Mouse (Mus musculus) testis, postnatal 14 days (tissue): Measurements from ENCODE around the gene 1700029I15Rik.
A peak's percentile ranks its signal among the peaks of the same experiment; 100 is the strongest.

ENCODE experiments used
- DNase-seq: peaks from one replicate; pipeline ENCODE4 v3.0.0; 2021; ENCODE audit warnings: low spot score

The 1700029I15Rik gene

DNA sequence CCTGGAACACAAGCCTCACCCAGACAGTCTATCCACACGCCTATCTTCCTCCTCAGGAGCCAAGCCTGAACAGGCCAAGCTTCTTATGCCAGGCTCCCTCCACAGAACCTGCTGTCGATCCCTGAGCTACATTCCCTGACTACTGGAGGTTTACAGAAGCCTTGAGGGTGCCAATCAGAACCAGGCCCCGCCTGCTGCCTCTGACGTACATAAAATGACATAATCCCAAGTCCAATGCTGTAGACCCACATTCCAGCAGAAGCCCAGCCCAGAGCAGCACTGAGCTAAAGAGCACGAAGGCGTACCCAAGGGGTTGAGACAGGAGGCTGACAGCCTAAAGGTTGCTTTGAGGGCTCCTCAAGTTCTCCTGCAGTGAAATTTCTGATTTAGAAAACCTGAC lies 45.5 kb downstream of the 1700029I15Rik start:
- peak; percentile 29 for DNase-seq

DNA sequence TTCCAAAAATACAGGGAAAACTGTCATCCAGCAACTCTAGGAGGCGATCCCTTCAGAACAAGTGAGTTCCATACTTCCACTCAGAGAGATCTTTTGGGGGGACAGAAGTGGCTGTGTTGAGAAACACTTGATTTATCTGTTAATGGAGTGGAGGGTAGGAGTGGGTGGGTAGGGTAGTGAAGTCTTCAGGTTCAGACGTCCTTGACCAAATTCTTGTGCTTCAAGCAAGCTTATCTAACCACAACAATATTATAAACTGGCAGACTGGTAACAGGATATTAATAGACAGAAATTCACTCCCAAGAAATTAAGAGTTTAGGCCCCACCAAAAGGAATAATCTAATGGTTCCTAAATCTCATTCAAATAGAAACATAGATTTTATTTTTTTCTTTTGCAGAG lies 47.8 kb downstream of the 1700029I15Rik start:
- DNase-seq: no peak

DNA sequence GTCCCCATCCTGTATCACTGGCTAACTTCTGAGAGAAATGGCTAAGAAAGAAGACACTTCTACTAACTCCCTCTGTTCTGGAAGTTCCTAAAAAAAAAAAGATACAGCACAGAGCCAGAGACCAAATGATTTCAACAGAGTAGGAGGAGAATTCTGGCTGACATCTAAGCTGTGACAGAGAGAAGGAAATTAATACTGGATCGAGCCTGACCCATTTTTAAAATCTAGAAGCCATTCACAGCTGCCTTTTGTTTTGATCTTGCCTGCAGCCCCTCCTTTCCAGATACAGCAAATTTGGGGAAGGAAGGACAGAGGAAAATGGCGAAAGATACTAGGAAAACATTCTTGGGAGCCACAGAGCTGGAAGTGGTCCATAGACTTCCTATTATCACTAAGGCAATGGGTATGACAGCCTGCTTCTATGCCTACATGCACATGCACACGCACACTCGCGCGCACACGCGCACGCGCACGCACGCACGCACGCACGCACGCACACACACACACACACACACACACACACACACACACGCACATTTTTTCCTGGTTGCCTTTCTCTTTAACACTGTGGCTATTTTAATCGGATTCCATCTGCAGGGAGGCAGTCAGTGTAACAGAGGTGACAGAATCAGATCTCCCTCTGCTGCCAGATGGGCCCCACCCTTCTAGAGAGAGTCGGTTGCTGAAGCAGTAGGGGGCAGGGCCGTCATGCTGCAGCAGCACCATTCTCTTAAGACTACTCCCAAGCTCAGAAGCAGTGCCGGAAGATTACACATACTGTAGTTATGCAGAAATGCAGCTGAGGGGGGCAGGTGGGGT lies 48.6 kb downstream of the 1700029I15Rik start:
- DNase-seq: peak; percentile 45

DNA sequence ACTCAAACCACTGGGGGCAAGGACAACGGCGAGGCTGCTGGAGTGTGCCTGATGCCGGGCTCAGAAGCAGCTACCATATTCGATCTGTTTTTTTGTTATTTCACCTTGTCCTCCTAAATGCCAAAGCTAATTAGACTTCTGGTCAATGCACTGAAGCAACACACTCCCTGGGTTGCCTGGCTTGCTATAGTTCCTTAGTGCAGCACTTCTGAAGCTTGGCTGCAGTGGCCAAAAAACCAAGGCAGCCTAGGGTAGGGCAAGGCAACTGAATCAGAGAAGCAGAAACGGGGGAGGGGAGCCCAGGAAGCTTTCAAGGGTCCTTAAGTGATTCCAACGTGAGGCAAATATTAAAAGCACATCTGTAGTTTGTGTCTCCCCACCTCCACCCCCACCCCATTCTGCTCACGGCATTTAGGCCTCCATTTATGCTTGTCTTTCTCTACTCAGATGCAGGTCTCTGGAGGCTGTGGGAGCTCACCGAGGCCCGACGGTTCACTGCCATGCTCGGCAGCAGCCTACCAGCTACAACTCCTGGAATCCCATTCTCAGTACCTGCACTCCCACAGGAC lies 49.4 kb downstream of the 1700029I15Rik start:
- no peak for DNase-seq

DNA sequence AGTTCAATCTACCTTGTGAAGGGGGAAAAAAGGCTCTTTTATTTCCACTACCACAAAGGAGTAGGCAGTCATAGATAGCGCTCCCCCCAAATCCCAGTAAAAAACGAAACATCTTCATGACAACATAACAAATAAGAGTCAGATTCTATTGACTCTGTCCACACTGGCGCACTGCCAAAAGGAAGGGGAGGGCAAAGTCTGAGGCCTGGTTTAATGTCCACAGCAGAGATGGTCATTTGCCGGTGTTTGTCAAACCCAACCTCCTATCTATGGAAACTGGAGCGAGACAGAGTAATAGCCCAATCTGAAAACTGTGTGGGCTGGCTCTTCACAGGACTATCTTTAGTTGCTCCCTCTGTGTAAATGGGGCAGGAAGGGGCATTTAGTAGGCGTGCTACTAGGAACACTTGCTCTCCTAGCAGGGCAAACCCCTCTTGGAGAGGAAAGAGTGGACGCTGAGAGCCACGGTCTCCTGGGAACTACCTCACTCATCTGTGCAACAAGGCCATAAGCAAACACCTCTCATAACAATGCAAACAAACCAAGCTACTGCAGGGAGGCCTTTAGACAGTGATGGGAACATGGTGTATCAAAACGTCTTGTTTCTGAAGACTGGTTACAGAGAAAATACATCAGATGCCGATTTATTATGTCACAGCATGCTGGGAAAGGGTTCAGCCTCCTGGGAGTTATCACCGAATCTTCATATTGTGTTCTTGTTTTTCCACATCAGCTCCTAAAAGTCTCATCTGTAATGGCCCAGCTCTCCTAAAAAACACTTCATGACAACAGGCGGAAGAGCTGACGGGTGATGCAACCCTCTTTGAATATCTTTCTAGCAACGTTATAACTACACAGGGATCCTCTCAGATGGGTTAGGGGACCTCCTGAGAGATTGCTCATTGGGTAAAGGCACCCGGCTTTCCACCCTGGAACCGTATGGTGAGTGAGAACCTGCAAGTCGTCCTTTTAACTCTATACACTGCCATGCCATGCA lies 50.3 kb downstream of the 1700029I15Rik start:
- DNase-seq: peak; percentile 68

DNA sequence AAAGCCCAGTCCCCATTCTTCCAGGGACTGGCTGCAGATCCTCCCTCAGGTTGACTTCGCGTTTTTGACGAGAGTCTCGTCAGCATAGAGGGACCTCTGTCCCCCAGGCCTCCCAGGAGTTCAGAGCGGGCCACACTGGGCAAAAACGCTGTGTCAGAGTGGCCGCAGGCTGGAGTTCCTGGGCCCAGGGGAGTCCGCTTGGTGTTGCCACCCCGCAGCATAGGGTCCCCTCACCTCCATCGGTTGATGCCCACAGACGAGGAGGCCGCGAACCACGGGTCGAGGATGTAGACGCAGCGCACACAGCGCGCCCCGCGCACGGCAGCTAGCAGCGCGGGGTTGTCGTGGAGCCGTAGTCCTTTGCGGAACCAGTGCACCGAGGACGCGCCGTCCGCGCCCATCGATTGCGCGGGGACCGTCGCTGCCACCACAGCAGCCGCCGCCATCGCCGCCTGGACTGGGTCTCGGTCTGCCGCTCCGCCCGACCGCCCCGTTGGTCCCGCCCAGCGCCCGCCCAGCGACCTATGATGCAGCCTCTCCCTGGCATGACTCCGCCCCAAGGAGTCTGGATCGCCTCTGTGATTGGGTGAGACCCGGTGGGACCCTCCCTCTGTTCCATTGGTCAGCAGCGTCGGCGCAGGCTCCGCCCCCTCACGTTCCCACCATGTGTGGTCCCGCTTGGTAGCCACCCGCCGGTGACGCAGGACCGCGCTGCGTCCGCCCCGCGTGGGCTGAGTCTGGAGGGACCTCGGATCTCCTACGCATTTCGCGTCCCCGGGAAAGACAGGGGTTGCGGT lies 51.4 kb downstream of the 1700029I15Rik start, which contains the start of gene Cry2:
TSS of gene Cry2 (minus strand) at position 466 of the 797 bp plus-strand sequence.
- DNase-seq: peak; percentile 99

DNA sequence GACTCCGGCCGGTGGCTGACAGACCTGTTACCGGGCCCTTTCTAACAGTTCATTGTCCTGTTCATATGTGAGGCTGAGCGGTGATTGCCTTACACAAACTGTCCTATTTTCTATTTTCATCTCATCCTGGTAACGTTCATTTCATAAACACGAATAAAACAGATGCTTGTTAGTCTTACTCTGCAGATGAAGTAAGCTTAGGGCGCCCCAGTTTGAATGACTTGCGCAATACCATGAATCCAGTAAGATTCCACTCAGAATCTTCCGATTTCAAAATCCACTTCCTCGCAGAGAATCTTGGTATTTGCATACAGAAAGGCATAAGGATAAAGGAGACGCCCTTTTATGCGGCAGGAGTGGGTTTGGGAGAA lies 52.0 kb downstream of the 1700029I15Rik start:
- DNase-seq: no peak

DNA sequence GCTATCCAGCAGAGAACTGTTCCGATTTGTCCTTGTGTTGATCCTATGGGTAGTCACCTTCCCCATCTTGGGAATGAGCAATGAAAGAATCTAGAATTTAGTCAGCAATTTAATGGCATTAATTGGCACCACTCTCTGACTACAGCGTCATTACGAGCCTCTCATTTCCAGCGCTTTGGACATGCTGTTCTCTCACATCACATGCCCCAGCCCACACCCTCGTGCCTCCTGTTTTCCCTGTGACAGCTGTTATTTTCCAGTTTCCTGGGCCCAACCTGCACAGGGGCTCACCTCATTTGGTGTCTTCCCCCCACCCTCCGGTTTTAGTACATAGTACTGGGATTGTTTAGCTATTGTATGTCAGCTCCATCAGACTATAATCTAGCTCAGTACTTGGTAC lies 52.7 kb downstream of the 1700029I15Rik start:
- DNase-seq: no peak
